Mouse (Mus musculus) granulocyte monocyte progenitor cell, adult 5-6 weeks (primary cell): ENCODE data around the gene Ism2. TPM values are rescaled to one million over a fixed set of nuclear protein-coding genes. Genes with fewer than 3 reads are reported as not detected.
"Not testable (repeated sequence)": the region's sequence is repeated elsewhere in the genome, so short reads cannot be mapped to it uniquely, and the experiment has no call there.

Experiments
- ATAC-seq: replicated peaks from 2 replicates; pipeline ENCODE4 v1.8.0; 2016; ENCODE audit warnings: mild to moderate bottlenecking, moderate TSS enrichment, inconsistent platforms; ENCODE audit not compliant: poor library complexity, severe bottlenecking
- total RNA-seq, 2 experiments: library from RNA; stranded (forward) in 1 of 2; stranded (reverse) in 1 of 2; fragments of 200-712, 200-1000 nt in 1 of 2; fragments of >200 nt in 1 of 2; fragmentation: Nextera tagmentation in 1 of 2; gene quantifications; 2 replicates each; pipeline ENCODE4 v1.2.3; 2014 to 2017

The Ism2 gene
- not detected in 2 replicates for total RNA-seq (2014; fragmentation: Nextera tagmentation)
- total RNA-seq (2017) = not detected in 2 replicates

DNA sequence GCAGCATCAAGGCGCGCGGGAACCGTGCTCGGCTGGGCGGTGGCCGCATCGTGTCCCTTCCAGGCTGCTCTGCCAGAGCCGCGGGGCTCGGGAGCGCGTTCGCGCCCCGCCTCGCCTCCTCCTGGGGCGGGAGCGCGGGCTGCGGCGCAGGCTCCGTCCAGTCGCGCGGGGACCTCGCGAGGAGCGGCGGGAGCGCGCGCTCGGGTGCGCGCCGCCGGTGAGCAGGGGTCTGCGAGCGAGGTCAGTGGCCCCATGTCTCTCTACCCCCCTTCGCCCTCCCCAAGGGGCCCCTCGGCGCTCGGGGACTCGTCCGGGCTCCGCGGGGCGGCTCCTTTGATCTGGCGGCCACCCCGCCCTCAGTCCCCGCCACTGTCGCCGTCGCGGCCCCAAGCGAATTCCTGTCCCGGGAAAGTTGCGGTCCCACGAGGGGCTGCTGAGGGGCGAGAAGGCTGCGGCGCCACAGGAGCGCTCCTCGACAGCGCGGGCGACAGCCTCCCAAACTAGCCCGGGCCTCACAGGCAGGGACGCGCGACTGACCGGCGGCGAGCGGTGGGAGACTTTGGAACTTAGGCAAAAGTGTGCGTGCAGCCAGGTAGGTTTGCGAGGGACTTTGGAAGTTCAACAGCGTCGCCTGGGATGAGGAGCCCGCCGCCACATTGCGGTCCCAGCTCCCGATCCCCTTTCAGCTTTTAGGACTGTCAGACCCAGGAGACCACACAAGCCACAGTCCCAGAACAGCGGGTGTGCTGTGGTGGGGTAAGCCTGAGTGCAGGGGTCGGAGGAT lies at the start of gene Ism2:
TSS of gene Ism2 (minus strand) at position 49 of the 784 bp plus-strand sequence.
- ATAC-seq = peak; percentile 50

DNA sequence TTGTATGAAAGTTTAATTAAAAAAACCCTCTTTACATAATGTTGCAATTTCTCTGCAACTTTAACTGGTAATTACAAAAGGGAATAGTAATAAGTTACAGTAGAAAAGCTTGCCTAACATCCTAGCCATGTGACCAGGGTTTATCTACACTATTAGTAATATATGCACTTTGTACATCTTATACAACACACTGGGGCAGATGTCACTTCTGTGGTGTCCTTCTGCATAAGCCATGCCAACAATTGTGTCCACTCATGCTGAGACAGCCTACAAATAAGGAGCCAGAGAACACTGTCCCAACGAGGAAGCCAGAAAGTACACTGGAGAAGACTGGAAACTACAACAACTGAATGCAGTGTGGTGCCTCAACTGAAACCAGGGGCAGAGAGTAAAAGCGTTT lies 48.5 kb upstream of the Ism2 start:
- ATAC-seq = peak; percentile 91

DNA sequence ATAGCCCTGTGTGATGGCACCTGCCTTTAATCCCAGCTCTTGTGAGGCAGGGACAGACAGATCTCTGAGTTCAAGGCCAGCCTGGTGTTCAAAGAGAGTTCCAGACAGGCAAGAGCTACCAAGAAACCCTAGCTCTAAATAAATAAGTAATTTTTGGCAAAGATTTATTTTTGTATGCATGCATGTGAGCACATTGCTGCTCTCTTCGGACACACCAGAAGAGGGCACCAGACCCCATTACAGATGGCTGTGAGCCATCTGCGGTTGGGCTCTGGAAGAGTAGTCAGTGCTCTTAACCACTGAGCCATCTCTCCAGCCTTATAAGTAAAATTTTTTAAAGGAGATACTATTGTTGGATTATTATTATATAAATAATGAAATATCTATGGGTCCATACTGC lies 48.0 kb upstream of the Ism2 start:
- ATAC-seq = no peak

DNA sequence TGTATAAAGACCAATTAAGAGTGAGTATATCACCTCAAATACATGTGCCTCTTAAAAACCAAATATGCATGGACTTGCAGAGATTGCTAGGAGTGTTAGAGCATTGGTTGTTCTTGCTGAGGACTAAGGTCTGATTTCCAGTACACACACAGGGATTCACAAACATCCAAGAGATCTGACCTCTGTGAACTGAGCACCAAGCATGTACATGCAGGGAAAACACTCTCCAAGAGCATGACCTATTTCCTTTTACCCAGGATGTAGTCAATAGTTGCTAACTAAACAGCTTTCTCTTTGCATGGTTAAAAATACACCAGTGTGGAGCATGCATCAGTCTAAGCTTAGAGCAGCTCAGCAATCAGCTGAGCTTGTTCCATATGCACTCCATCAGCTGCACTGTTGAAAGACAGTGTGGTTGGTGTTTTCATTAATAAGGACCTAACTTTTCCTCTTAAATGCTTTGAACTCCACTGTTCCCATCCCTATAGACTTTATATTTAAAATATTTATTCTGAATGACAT lies 43.6 kb upstream of the Ism2 start:
- no peak for ATAC-seq

DNA sequence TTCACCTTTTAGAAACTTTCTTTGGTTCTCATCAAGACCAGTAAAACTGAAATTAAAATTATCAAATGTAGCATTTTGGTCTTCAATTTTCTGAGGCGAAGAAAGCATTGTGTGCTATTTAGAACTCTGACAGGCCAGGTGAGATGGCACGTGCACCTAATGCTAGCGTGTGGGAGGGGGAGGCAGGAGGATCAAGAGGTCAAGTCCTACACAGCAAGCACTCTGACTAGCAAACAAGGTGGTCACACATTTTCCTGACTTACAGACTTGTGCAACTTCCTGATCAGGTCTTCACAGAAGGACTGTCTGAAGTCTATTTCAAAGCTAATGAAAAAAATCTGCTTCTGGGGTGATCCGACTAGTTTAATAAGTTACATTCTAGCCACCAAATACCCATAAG lies 38.6 kb upstream of the Ism2 start:
- ATAC-seq = peak; percentile 37; the same call in 1 of the 2 replicates

GRCm38 (mm10) chr12:87334886-87335285 lies 35.4 kb upstream of the Ism2 start:
- peak; percentile 38; the same call in 1 of the 2 replicates for ATAC-seq

DNA sequence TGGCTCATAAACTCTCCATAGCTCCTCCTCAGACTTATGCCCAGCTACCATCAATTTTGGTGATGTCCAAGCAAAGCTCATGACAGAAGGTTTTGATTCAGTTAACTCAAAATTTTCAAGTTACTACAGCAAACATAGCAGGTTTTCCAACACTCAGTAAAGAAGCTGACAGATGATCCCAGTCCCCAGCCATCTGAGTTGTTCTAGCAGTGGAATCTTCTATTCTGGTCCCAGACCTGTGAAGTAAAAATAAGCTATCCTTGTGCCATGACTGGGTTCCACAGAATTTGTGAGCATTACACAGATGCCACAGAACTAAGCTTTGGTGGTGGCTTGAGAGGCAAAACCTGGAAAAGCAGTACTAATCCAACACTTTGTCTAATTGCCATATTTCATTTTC lies 34.3 kb upstream of the Ism2 start:
- no peak for ATAC-seq

DNA sequence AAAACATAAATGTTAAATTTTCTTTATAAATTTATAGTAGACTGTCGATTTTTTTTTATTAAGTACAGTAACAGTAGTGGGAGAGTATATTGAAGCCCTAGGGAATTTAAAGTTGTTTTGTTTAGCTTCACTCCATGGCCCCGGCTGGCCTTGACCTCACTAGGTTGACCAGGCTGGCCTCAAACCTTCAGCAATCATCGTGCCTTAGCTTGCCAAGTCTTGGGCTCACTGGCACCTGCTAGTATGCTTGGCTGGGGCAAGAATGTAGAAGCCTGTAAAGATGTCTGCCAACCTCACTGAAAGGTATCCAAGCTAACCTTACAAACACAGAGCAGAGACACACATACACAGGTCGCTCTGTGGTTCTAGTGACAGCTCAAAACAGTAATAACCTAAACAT lies 33.0 kb upstream of the Ism2 start:
- no peak for ATAC-seq

GRCm38 (mm10) chr12:87331908-87332307 lies 32.4 kb upstream of the Ism2 start:
- ATAC-seq = no peak

GRCm38 (mm10) chr12:87331053-87331456 lies 31.6 kb upstream of the Ism2 start:
- no peak for ATAC-seq

DNA sequence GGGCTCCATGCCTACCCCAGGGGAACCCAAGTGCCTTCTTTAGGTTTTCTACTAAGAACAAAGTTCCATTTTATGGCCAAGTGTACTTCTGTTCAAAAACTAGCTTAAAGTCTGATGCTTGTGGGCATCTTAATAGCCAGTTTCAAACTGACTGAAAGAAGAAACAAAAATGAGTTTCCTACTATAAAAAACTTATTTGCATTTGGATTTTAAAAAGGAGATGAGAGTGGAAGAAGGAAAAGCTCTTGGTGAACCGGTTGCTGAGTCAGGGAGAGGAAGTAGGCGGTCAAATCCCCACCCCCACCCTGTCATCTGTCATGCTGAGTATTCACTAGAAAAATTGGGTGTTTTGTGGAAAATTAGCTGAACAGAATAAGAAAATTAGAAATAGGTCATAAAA lies 30.7 kb upstream of the Ism2 start:
- no peak for ATAC-seq

- peak; percentile 31 for ATAC-seq
Measured at GRCm38 (mm10) chr12:87328025-87328424, 28.5 kb upstream of the Ism2 start.

- peak; percentile 44 for ATAC-seq
Measured at GRCm38 (mm10) chr12:87327610-87328009, 28.1 kb upstream of the Ism2 start.

DNA sequence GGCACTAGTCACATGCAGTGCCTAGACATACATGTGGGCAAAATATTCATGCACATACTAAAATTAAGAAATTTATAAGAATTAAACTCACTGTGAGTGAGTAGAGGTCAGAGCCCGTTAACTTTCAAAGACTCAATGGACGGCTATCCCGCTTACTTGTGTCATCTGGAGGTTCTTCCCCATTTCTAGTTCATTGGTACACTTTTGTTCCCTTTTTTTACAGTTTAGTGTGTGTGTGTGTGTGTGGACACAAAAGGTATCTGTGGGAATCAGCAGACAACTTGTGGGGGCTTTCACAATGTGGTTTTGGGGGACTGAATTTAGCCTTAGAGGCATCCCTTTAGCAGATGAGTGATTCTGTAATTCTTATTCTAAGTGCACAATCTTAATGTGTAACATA lies 25.9 kb upstream of the Ism2 start:
- peak; percentile 79 for ATAC-seq

DNA sequence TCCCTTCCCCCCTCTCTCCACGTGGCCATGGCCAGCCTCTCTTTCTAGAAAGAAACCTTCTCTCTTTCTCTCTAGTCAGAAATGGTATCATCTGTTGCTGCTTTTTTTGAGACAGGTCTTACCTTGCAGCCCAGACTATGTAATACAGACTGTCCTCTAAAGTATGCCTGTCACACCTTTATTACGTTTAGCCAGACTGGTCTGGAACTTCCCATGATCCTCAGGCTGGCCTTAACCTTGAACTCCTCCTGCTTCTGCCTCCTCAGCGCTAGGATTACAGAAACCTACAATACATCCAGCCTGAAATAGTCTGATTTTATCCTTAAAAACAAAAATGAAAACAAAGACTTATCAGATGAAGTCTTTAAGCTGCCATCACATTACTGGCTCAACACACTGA lies 19.7 kb upstream of the Ism2 start:
- no peak for ATAC-seq

DNA sequence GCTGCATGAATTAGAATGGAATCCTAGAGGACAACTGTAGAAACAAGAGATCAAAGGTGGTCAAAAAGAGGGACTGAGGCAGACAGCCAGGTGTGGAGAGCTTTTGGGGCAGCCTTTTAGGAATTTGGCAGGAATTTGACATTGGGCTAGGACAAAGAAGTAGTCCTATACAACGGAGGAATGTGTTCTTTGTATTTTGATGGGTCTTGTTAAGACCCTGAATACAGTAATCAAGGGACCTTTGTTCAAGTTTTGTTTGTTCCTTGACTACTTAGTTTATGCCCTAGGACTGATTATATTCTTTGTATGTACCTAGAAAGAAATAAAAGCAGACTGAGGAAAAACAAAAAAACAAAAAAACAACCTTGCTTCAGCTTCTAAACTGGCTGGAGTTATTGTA lies 18.4 kb upstream of the Ism2 start:
- no peak for ATAC-seq

- ATAC-seq = no peak
Measured at GRCm38 (mm10) chr12:87313098-87313497, 13.6 kb upstream of the Ism2 start.

GRCm38 (mm10) chr12:87306584-87306844 lies 7.0 kb upstream of the Ism2 start:
- ATAC-seq = not testable (repeated sequence)

GRCm38 (mm10) chr12:87305767-87306583 lies 6.5 kb upstream of the Ism2 start:
- no peak for ATAC-seq

DNA sequence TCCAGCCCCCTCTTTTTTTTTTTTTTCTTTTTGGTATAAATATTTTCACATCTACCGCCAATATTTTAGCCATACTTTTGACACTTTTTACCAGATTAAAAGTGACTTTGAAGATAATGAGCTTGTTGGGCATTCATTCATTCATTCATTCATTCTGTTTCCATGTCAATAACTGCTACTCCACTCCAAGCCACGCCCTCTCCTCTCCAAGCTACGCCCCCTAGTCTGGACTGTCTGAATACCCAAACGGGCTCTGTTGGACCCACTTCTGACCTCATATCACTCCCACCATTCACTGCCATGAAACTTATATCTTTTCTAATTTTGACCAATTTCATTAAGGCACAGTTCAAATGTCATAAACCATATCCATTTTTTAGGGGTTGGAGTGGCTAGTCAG lies 1.7 kb upstream of the Ism2 start:
- ATAC-seq = no peak

DNA sequence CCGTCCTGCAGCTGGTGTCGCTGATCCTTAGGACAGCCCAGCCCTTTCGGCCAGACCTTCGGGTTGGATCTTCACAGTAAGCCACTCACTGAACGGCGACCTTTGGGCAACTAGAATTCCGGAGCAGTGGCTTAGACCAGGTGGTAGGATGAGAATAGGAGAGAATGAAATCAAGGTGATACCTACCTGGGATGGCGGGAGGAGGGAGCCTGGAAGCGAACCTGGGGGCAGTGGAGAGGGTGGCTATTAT lies 861 bp upstream of the Ism2 start:
- ATAC-seq = no peak
